Mouse (Mus musculus) mature B cell (primary cell): ENCODE measurements around the gene Brpf3.

Source experiments
- in situ Hi-C: fragments of 300-500 bp; cut with MboI; formaldehyde crosslinking; loops from 2 replicates; pipeline ENCODE4 v1.14.3; 2019

Gene Brpf3

GRCm38 (mm10) chr17:28874216-28874615 lies 73.3 kb downstream of the Brpf3 start:
- in situ Hi-C loops, result no loop called here

DNA sequence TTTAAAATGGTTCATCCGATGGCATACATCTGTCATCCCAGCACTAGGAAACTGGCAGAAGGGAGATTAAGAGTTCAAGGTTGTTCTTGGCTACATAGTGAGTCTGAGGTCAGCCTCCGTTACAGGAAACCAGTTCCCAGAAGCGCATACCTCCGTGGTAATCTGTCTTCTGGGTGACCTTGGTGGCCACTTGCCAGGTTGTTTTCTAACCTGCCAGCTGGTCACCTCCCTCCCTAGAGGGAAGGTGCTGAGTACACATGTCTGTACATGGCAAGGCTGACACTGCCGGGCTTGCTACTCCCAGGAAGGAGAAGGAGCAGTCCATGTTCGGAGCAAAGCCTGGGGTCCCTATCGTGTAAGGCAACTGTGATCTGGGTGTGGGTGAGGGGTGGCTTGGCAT lies 73.9 kb downstream of the Brpf3 start:
- in situ Hi-C loops, result no loop called here

GRCm38 (mm10) chr17:28875316-28875715 lies 74.4 kb downstream of the Brpf3 start:
- in situ Hi-C loops, result no loop called here

DNA sequence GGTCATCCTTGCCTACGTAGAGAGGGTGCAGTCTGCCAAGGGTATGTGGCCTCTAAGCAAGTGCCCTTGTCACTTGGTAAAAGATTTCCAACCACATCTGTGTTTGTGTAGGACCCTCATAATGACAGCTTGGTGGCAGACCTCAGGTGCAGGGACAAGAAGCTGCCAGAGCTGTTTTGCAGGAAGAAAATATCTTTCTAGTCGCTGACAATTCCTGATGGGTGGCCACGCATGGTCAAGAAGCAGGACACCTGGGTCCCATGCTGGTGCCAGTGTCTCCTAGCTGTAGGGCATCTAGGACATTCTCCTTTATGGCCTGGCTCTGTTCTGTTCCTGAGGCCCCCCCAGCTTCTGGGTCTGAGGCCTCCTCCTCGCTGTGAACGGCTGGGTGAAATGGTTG lies 75.4 kb downstream of the Brpf3 start:
- in situ Hi-C loops, result no loop called here

DNA sequence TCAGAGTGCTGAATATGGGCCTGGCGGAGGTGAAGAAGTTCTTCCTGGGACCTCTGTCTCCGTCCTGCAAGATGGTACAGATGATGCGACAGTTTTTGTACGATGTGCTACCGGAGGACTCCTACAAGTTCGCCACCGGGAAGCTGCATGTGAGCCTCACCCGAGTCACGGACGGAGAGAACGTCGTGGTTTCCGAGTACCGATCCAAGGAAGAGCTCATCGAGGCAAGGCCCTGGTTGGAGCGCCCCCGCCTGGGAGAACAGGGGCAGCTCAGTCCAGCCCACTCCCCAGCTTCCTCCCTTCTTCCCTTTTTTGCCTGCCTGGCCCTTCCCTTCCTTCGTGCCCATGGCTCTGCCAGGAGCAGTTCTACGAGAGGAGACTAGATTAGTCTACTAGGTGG lies 75.9 kb downstream of the Brpf3 start:
- in situ Hi-C loops, result no loop called here

- in situ Hi-C loops, result no loop called here
These were observed 79.1 kb downstream of the Brpf3 start for GRCm38 (mm10) chr17:28879931-28880391.

DNA sequence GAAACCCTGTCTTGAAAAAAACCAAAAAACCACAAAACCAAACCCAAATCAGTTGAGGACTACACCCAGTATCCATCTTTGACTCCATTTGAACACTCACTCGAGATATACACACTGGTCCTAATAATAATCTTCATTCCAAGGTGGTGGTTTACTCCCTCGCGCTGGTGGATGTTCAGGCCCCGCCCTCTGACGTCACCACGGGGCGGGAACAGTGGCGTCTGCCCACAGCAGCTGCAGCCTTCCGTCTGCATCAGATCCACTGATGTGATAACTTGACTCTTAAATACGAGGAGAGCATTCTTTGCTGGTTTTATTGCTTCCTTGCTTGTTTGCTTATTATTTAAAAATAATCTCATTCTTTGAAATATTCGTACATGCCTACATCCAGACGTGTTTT lies 81.4 kb downstream of the Brpf3 start:
- in situ Hi-C loops, result no loop called here

DNA sequence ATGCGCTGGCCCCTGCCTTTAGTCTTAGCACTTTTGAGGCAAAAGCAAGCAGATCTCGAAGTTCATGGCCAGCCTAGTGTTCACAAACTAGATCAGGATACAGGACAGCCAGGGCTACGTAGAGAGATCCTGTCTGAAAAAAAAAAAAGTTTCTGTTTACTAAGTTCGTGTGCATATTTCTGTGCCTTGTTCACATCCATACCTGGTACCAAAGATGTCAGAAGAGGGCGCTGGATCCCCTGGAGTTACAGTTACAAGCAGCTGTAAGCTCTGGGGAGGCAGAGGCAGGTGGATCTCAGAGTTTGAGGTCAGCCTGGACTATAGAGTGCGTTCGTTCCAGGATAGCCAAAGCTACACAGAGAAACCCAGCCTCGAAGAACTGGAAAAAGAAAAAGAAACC lies 81.9 kb downstream of the Brpf3 start:
- in situ Hi-C loops, result no loop called here

DNA sequence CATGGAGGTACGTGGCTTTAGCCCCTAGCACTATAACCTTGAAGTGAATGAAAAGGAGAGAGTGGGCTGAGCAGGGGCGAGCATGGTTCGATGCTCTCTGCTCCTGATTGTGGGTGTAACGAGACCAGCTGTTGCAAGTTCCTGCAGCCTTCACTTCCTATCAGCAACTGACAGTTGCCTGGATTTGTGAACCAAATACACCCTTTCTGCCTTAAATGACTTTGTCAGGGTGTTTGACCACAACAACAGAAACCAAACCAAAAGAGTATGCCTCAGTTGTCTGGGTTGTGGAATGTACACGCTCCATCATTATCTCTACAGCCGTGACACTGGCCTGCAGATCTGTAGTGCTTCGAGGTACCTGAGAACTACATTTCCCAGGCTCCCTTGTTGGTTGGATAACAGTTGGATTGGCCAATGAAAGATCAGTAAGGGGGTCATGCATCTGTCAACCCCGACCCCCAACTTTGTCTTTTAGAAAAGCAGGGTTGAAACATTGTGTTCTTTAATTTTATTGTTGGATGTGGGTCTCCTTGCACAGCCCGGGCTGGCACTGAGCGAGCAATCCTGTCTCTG lies 83.1 kb downstream of the Brpf3 start:
- in situ Hi-C loops, result no loop called here

- in situ Hi-C loops, result no loop called here
These were observed 84.3 kb downstream of the Brpf3 start for GRCm38 (mm10) chr17:28885231-28885630.

GRCm38 (mm10) chr17:28886266-28886665 lies 85.4 kb downstream of the Brpf3 start:
- in situ Hi-C loops, result no loop called here
